Mouse (Mus musculus) hindbrain, embryonic 11.5 days (tissue): ENCODE measurements around the gene Reck. TPM values are rescaled to one million over a fixed set of nuclear protein-coding genes. Genes with fewer than 3 reads are reported as not detected.

Experiments
- ATAC-seq: fragments of 200-750 bp; cut with Nextera tagmentation; 2 replicates; pipeline ENCODE4 v1.8.0; 2017; ENCODE audit warnings: mild to moderate bottlenecking, moderate TSS enrichment, moderate library complexity; ENCODE audit not compliant: low FRiP score
- DNase-seq: peaks from one replicate; pipeline ENCODE4 v3.0.0-alpha.2; 2015; ENCODE audit warnings: low spot score
- H3K27ac ChIP-seq: fragments of 300-500 bp; sonication (generic); 2 replicates; pipeline ENCODE4 v1.5.1; 2014; ENCODE audit warnings: mild to moderate bottlenecking, low read depth, low read length
- H3K27me3 ChIP-seq: fragments of 300-500 bp; sonication (generic); 2 replicates; pipeline ENCODE4 v1.6.1; 2014; ENCODE audit warnings: mild to moderate bottlenecking, low read length, moderate library complexity, mixed read lengths; ENCODE audit not compliant: control insufficient read depth, insufficient read depth
- H3K36me3 ChIP-seq: fragments of 300-500 bp; sonication (generic); 2 replicates; pipeline ENCODE4 v1.6.1; 2014; ENCODE audit warnings: mild to moderate bottlenecking, low read length, moderate library complexity, mixed read lengths; ENCODE audit not compliant: control insufficient read depth, insufficient read depth
- H3K4me1 ChIP-seq: fragments of 300-500 bp; sonication (generic); replicated peaks from 2 replicates; pipeline ENCODE4 v1.6.1; 2014; ENCODE audit warnings: low read length, mixed read lengths; ENCODE audit not compliant: control insufficient read depth, insufficient read depth
- H3K4me2 ChIP-seq: fragments of 300-500 bp; sonication (generic); replicated peaks from 2 replicates; pipeline ENCODE4 v1.6.1; 2014; ENCODE audit warnings: mild to moderate bottlenecking, low read depth, low read length
- H3K4me3 ChIP-seq: fragments of 300-500 bp; sonication (generic); 2 replicates; pipeline ENCODE4 v1.5.1; 2014; ENCODE audit warnings: low read depth, low read length
- H3K9ac ChIP-seq: fragments of 300-500 bp; sonication (generic); 2 replicates; pipeline ENCODE4 v1.6.1; 2014; ENCODE audit warnings: low read depth, low read length
- H3K9me3 ChIP-seq: fragments of 300-500 bp; sonication (generic); 2 replicates; pipeline ENCODE4 v1.6.1; 2016; ENCODE audit warnings: low read length; ENCODE audit not compliant: control insufficient read depth
- WGBS: fragments of 180-500 bp; shearing (Covaris S2); extraction: QIAGEN DNeasy Blood & Tissue Kit; methylation state at CpG from one replicate; pipeline ENCODE4 v1.1.7; 2014; 5-methylcytosine and 5-hydroxymethylcytosine counted together
- polyA plus RNA-seq: library from polyadenylated mRNA; unstranded; fragments of >200 nt; fragmentation: Nextera tagmentation; extraction: Ambion mirVana; gene quantifications from 2 replicates; pipeline ENCODE4 v1.2.1, GENCODE M21; 2014

Gene Reck
- polyA plus RNA-seq, 1 experiment from 2014 or later: 15.0 TPM

GRCm38 (mm10) chr4:43978521-43979443, 103.5 kb downstream of the Reck start:
- H3K4me3 ChIP-seq: no peak overlapping the region
- H3K4me1 ChIP-seq: peaks cover 12% of the 10 kb centered on the region
- H3K4me2 ChIP-seq: no peak overlapping the region
- H3K9me3 ChIP-seq: no peaks in the 10 kb centered on the region
- no peak overlapping the region for H3K9ac ChIP-seq
- H3K27me3 ChIP-seq: no peaks in the 10 kb centered on the region
- DNase-seq (peak; percentile 39), ATAC-seq (peak; percentile 28; the same call in 1 of the 2 replicates)
- H3K27ac ChIP-seq: peak overlapping the region; percentile 40; the same call in 1 of the 2 replicates
- 23% methylated on average over 17 of the region's 17 CpGs for WGBS
- no peaks in the 10 kb centered on the region for H3K36me3 ChIP-seq

GRCm38 (mm10) chr4:43979746-43980145, 104.4 kb downstream of the Reck start:
- Histone ChIP-seq H3K4me2 (no peak overlapping the region), H3K9me3 (no peaks in the 10 kb centered on the region), H3K36me3 (no peaks in the 10 kb centered on the region), H3K4me1 (peaks cover 12% of the 10 kb centered on the region), H3K27me3 (no peaks in the 10 kb centered on the region), H3K27ac (no peak overlapping the region), H3K4me3 (no peak overlapping the region), H3K9ac (no peak overlapping the region)
- no peak for DNase-seq
- WGBS: 85% methylated on average over 3 of the region's 3 CpGs
- ATAC-seq: no peak

DNA sequence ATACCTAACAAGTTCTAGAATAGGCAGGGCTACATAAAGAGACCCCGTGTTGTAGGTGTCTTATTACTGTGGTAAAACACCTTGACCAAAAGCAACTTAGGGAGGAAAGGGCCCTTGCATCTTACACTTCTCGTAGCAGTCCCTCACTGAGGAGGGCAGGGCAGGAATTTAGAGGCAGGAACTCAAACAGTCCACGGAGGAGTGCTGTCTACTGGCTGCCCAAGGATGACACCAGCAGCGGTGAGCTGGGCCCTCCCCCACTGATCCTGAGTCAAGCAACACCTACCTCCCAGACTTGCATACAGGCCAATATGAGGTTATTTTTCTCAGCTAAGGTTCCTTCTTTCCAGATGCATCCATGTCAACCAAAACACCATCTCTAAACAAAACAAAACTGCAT, 104.9 kb downstream of the Reck start:
- Histone ChIP-seq H3K27ac (no peak overlapping the region), H3K9ac (no peak overlapping the region), H3K4me3 (no peak overlapping the region), H3K27me3 (no peaks in the 10 kb centered on the region), H3K4me1 (peaks cover 12% of the 10 kb centered on the region), H3K9me3 (no peaks in the 10 kb centered on the region), H3K36me3 (no peaks in the 10 kb centered on the region), H3K4me2 (no peak overlapping the region)
- 92% methylated on average over 4 of the region's 4 CpGs for WGBS
- no peak for ATAC-seq
- DNase-seq: no peak

- WGBS: 95% methylated on average over 6 of the region's 6 CpGs
- no peak for DNase-seq
Observed at GRCm38 (mm10) chr4:43980846-43981245, 105.5 kb downstream of the Reck start.

GRCm38 (mm10) chr4:43981251-43981650, 105.9 kb downstream of the Reck start:
- Histone ChIP-seq H3K9ac (no peak overlapping the region), H3K9me3 (no peaks in the 10 kb centered on the region), H3K4me1 (peaks cover 12% of the 10 kb centered on the region), H3K27me3 (no peaks in the 10 kb centered on the region), H3K4me2 (no peak overlapping the region), H3K36me3 (no peaks in the 10 kb centered on the region), H3K4me3 (no peak overlapping the region), H3K27ac (no peak overlapping the region)
- DNase-seq: no peak
- WGBS: 86% methylated on average over 7 of the region's 7 CpGs
- ATAC-seq: no peak

More at GRCm38 (mm10) chr4:43980846-43981245, 105.5 kb downstream of the Reck start:
- Histone ChIP-seq H3K27me3 (no peaks in the 10 kb centered on the region), H3K9me3 (no peaks in the 10 kb centered on the region), H3K27ac (no peak overlapping the region), H3K9ac (no peak overlapping the region), H3K4me3 (no peak overlapping the region), H3K4me1 (peaks cover 12% of the 10 kb centered on the region), H3K36me3 (no peaks in the 10 kb centered on the region), H3K4me2 (no peak overlapping the region)
- no peak for ATAC-seq

- Histone ChIP-seq H3K27ac (no peak overlapping the region), H3K9ac (peak overlapping the region; percentile 71), H3K4me3 (peak overlapping the region; percentile 21; the same call in 1 of the 2 replicates), H3K36me3 (no peaks in the 10 kb centered on the region), H3K4me2 (peak overlapping the region; percentile 58), H3K4me1 (peaks cover 12% of the 10 kb centered on the region), H3K9me3 (no peaks in the 10 kb centered on the region), H3K27me3 (no peaks in the 10 kb centered on the region)
- DNase-seq (peak; percentile 97), ATAC-seq (peak; percentile 91)
- 3% methylated on average over 24 of the region's 24 CpGs for WGBS
Observed at GRCm38 (mm10) chr4:43982053-43982732, 106.9 kb downstream of the Reck start.

DNA sequence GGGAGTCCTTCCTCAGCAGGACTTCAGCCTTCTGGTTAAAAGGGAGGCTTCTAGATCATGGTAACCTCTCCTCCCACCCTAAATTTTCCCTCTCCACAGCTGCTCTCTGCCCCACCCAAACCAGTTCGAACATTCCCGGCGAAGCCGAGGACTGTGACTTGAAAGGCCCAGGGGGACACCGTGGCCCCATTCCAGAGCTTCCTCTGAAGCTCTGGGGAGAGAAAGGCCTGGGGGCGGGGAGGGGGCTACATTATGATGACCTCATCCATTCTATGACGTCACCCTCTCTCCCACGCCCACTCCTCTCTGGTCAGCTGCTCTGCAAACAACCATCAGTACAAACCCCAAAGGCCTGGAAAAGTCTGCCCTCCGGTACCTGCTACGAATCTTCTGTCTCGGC, 107.9 kb downstream of the Reck start, which contains the start of gene Ccin:
Gene Ccin (plus strand): TSS at position 303 of the 400 bp plus-strand sequence.
- no peak within 1 kb of the TSS for H3K27ac ChIP-seq
- no peak for ATAC-seq
- DNase-seq: no peak

DNA sequence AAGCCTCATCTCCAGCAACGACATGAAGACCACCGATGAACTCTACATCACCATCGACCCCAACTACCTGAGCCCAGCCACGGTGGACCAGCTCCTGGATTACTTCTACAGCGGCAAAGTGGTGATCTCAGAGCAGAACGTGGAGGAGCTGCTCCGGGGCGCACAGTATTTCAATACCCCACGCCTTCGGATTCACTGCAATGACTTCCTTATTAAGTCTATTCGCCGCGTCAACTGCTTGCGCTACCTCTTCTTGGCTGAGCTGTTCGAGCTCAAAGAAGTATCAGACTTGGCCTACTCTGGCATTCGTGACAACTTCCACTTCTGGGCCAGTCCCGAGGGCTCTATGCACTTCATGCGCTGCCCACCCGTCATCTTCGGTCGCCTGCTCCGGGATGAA, 108.4 kb downstream of the Reck start:
- Histone ChIP-seq H3K27ac (no peak overlapping the region), H3K36me3 (no peaks in the 10 kb centered on the region), H3K4me1 (peaks cover 7% of the 10 kb centered on the region), H3K4me3 (no peak overlapping the region), H3K9me3 (no peaks in the 10 kb centered on the region), H3K27me3 (no peaks in the 10 kb centered on the region), H3K4me2 (no peak overlapping the region), H3K9ac (no peak overlapping the region)
- WGBS: 96% methylated on average over 22 of the region's 22 CpGs
- no peak for ATAC-seq
- DNase-seq: no peak

More for the DNA sequence above, 107.9 kb downstream of the Reck start, which contains the start of gene Ccin:
- Histone ChIP-seq H3K27me3 (no peaks in the 10 kb centered on the region), H3K4me3 (peak within 1 kb of the TSS; percentile 21; the same call in 1 of the 2 replicates), H3K9ac (peak within 1 kb of the TSS; percentile 71), H3K4me2 (peak within 1 kb of the TSS; percentile 58), H3K9me3 (no peaks in the 10 kb centered on the region), H3K36me3 (no peaks in the 10 kb centered on the region), H3K4me1 (peaks cover 12% of the 10 kb centered on the region)
- 83% methylated on average over 11 of the region's 11 CpGs for WGBS
